Mouse (Mus musculus) CH12.LX (cell line): ENCODE measurements around the gene 1110065P20Rik. TPM values are rescaled to one million over a fixed set of nuclear protein-coding genes. Genes with fewer than 3 reads are reported as not detected.

Source experiments
- DNase-seq: peaks from one replicate; pipeline ENCODE4 v3.0.0-alpha.2; 2013; ENCODE audit errors: extremely low read depth
- H3K27ac ChIP-seq: 2 replicates; pipeline ENCODE4 v1.5.1; 2012; ENCODE audit warnings: low read depth, mild to moderate bottlenecking, control low read depth, moderate library complexity; ENCODE audit not compliant: insufficient read depth
- H3K27me3 ChIP-seq: replicated peaks from 2 replicates; pipeline ENCODE3; 2012; ENCODE audit warnings: inconsistent platforms
- H3K36me3 ChIP-seq, 2 experiments: replicated peaks in 1 of 2; 2 replicates each; pipeline versions ENCODE3 to v1.6.1; 2012; ENCODE audit warnings: inconsistent platforms in 1 of 2, low read length in 1 of 2, mild to moderate bottlenecking in 1 of 2, mixed read lengths in 1 of 2, moderate library complexity in 1 of 2; ENCODE audit not compliant: control insufficient read depth in 1 of 2, insufficient read depth in 1 of 2
- H3K4me1 ChIP-seq, 2 experiments: 2 replicates each; pipeline ENCODE4 v1.6.1; 2012; ENCODE audit warnings: inconsistent platforms in 1 of 2, moderate library complexity in 1 of 2; ENCODE audit not compliant: insufficient read depth in 2 of 2, control insufficient read depth in 1 of 2
- H3K4me2 ChIP-seq: 2 replicates; pipeline ENCODE4 v1.6.1; 2012; ENCODE audit warnings: low read depth, mild to moderate bottlenecking, control low read depth; ENCODE audit not compliant: poor library complexity, insufficient read depth, severe bottlenecking
- H3K4me3 ChIP-seq, 3 experiments: fragments of 150-350 bp in 1 of 3; sonication (generic) in 1 of 3; replicated peaks in 1 of 3; 2 replicates each; pipeline versions ENCODE3 to v1.5.1; 2011 to 2012; ENCODE audit warnings: low read depth in 2 of 3, low read length in 2 of 3, mild to moderate bottlenecking in 2 of 3, moderate library complexity in 2 of 3, control low read depth in 1 of 3, improper control_type of control experiment in 1 of 3, inconsistent platforms in 1 of 3, mixed read lengths in 1 of 3; ENCODE audit not compliant: poor library complexity in 1 of 3
- H3K79me2 ChIP-seq: replicated peaks from 2 replicates; pipeline ENCODE4 v1.6.1; 2012; ENCODE audit warnings: mild to moderate bottlenecking, moderate library complexity; ENCODE audit not compliant: control insufficient read depth, poor library complexity, insufficient read depth, severe bottlenecking; ENCODE audit errors: extremely low read depth
- H3K9ac ChIP-seq: 2 replicates; pipeline ENCODE4 v1.6.1; 2012; ENCODE audit warnings: low read depth, mild to moderate bottlenecking, control low read depth, moderate library complexity; ENCODE audit not compliant: insufficient read depth
- H3K9me3 ChIP-seq: replicated peaks from 2 replicates; pipeline ENCODE3; 2012; ENCODE audit warnings: low read length, inconsistent platforms, mixed read lengths
- BHLHE40 ChIP-seq: IDR thresholded peaks from 2 replicates; pipeline ENCODE4 v1.6.1; 2011; ENCODE audit warnings: mild to moderate bottlenecking, low read depth, low read length, improper control_type of control experiment
- CTCF ChIP-seq, 2 experiments: IDR thresholded peaks in 1 of 2; conservative IDR thresholded peaks in 1 of 2; 2 replicates each; pipeline ENCODE4 v1.5.1; 2011 to 2012; ENCODE audit warnings: low read depth in 2 of 2, low read length in 2 of 2, improper control_type of control experiment in 1 of 2, inconsistent platforms in 1 of 2, mild to moderate bottlenecking in 1 of 2, moderate library complexity in 1 of 2
- E2F4 ChIP-seq: IDR thresholded peaks from 2 replicates; pipeline ENCODE4 v1.6.1; 2011; ENCODE audit warnings: low read depth, low read length, improper control_type of control experiment; ENCODE audit not compliant: insufficient replicate concordance
- EP300 ChIP-seq: IDR thresholded peaks from 2 replicates; pipeline ENCODE4 v1.6.1; 2011; ENCODE audit warnings: low read length, improper control_type of control experiment
- ETS1 ChIP-seq: conservative IDR thresholded peaks from 2 replicates; pipeline ENCODE4 v1.6.1; 2012; ENCODE audit warnings: low read depth, mild to moderate bottlenecking, inconsistent platforms, low read length, improper control_type of control experiment, moderate library complexity
- IRF4 ChIP-seq: IDR thresholded peaks from 2 replicates; pipeline ENCODE4 v1.6.1; 2014; ENCODE audit warnings: low read depth, mild to moderate bottlenecking, inconsistent platforms, low read length, improper control_type of control experiment
- JUN ChIP-seq: IDR thresholded peaks from 2 replicates; pipeline ENCODE4 v1.6.1; 2011; ENCODE audit warnings: low read depth, mild to moderate bottlenecking, low read length, improper control_type of control experiment, moderate library complexity; ENCODE audit not compliant: insufficient read depth
- MAFK ChIP-seq: IDR thresholded peaks from 2 replicates; pipeline ENCODE4 v1.6.1; 2011; ENCODE audit warnings: low read length, improper control_type of control experiment; ENCODE audit not compliant: insufficient replicate concordance
- MXI1 ChIP-seq: IDR thresholded peaks from 2 replicates; pipeline ENCODE4 v1.6.1; 2011; ENCODE audit warnings: mild to moderate bottlenecking, low read depth, low read length, improper control_type of control experiment
- NELFE ChIP-seq: IDR thresholded peaks from 2 replicates; pipeline ENCODE4 v1.6.1; 2011; ENCODE audit warnings: low read depth, low read length, improper control_type of control experiment
- PAX5 ChIP-seq: IDR thresholded peaks from 2 replicates; pipeline ENCODE4 v1.6.1; 2012; ENCODE audit warnings: low read length, inconsistent platforms, mixed read lengths
- POLR2A ChIP-seq: IDR thresholded peaks from 2 replicates; pipeline ENCODE4 v1.6.1; 2011; ENCODE audit warnings: low read depth, mild to moderate bottlenecking, improper control_type of control experiment, low read length
- POLR2AphosphoS2 ChIP-seq: IDR thresholded peaks from 2 replicates; pipeline ENCODE4 v1.6.1; 2011; ENCODE audit warnings: low read depth, low read length, improper control_type of control experiment
- RAD21 ChIP-seq: IDR thresholded peaks from 2 replicates; pipeline ENCODE4 v1.6.1; 2011; ENCODE audit warnings: low read depth, mild to moderate bottlenecking, low read length, improper control_type of control experiment, moderate library complexity
- RCOR1 ChIP-seq: conservative IDR thresholded peaks from 2 replicates; pipeline ENCODE4 v1.6.1; 2012; ENCODE audit warnings: low read depth, mild to moderate bottlenecking, inconsistent platforms, low read length, improper control_type of control experiment
- SIN3A ChIP-seq: IDR thresholded peaks from 2 replicates; pipeline ENCODE4 v1.6.1; 2012; ENCODE audit warnings: low read length, improper control_type of control experiment, inconsistent platforms
- SMC3 ChIP-seq: IDR thresholded peaks from 2 replicates; pipeline ENCODE4 v1.6.1; 2011; ENCODE audit warnings: low read depth, low read length, improper control_type of control experiment
- TCF12 ChIP-seq: IDR thresholded peaks from 2 replicates; pipeline ENCODE4 v1.6.1; 2014; ENCODE audit warnings: low read depth, mild to moderate bottlenecking, inconsistent platforms, low read length, improper control_type of control experiment
- ZMIZ1 ChIP-seq: IDR thresholded peaks from 2 replicates; pipeline ENCODE4 v1.6.1; 2012; ENCODE audit warnings: low read depth, mild to moderate bottlenecking, inconsistent platforms, low read length, improper control_type of control experiment
- ZNF384 ChIP-seq: IDR thresholded peaks from 2 replicates; pipeline ENCODE4 v1.6.1; 2012; ENCODE audit warnings: low read depth, low read length, improper control_type of control experiment, inconsistent platforms
- dilution Hi-C: fragments of 300-500 bp; cut with MboI; formaldehyde crosslinking; loops from 2 replicates; pipeline ENCODE4 v1.14.3; 2020; ENCODE audit warnings: low sequenced_read_pairs; ENCODE audit not compliant: extremely low pct_unique_long_range_greater_than_20kb, extremely low pct_ligation_motif_present
- in situ Hi-C: fragments of 300-500 bp; cut with MboI; formaldehyde crosslinking; loops from 3 replicates; pipeline ENCODE4 v1.14.3; 2019; ENCODE audit warnings: low sequenced_read_pairs, low pct_ligation_motif_present, low pct_unique_long_range_greater_than_20kb, mixed read lengths
- polyA plus RNA-seq: library from polyadenylated mRNA; unstranded; fragments of >175 nt; gene quantifications from 2 replicates; pipeline ENCODE4 v1.2.1, GENCODE M21; 2012; ENCODE audit warnings: low read depth; ENCODE audit not compliant: insufficient read length
- total RNA-seq, 2 experiments: library from RNA; depleted of rRNA; stranded (reverse); fragments of 300-350 nt in 1 of 2; fragments of >200 nt in 1 of 2; gene quantifications; 2 replicates each; pipeline ENCODE4 v1.2.3; 2012 to 2014

The 1110065P20Rik gene
- total and polyA plus RNA-seq, 3 experiments = 16.7 to 29.0 (median 28.5) TPM

- H3K4me1 ChIP-seq = no peaks in the 10 kb centered on the region
- peaks cover 18 to 29% of the 10 kb centered on the region in 2 experiments for H3K36me3 ChIP-seq
- no peak overlapping the region for H3K9ac ChIP-seq
- no peak overlapping the region for H3K4me2 ChIP-seq
- in situ Hi-C loops = no loop called here
- no peaks in the 10 kb centered on the region for H3K27me3 ChIP-seq
- H3K27ac ChIP-seq = no peak overlapping the region
- no peaks in the 10 kb centered on the region for H3K79me2 ChIP-seq
- TF ChIP-seq SIN3A (0 out of 2 replicates have a peak, but pooled peaks have one; percentile 45), MAFK (no peak), EP300 (no peak), IRF4 (no peak)
- no peak overlapping the region for H3K4me3 ChIP-seq
- dilution Hi-C loops = no loop called here
- DNase-seq = no peak
- H3K9me3 ChIP-seq = peaks cover 10% of the 10 kb centered on the region
These were observed 9.4 kb upstream of the 1110065P20Rik start for GRCm38 (mm10) chr4:124860446-124860845.

- Histone ChIP-seq H3K79me2 (peaks cover 10% of the 10 kb centered on the region), H3K4me2 (no peak overlapping the region), H3K36me3 (peaks cover 35 to 49% of the 10 kb centered on the region in 2 experiments), H3K4me3 (no peak overlapping the region), H3K9ac (no peak overlapping the region), H3K27me3 (no peaks in the 10 kb centered on the region), H3K4me1 (peaks cover 0 to 4% of the 10 kb centered on the region in 2 experiments; a peak in 1 of 4 replicates), H3K9me3 (peaks cover 10% of the 10 kb centered on the region), H3K27ac (no peak overlapping the region)
- TF ChIP-seq POLR2AphosphoS2 = no peak
- no peak for TF ChIP-seq PAX5
- TF ChIP-seq E2F4 = no peak
- TF ChIP-seq SMC3 = no peak
- TF ChIP-seq EP300 = no peak
- no peak for TF ChIP-seq BHLHE40
- no peak for TF ChIP-seq IRF4
- no peak for TF ChIP-seq ZNF384
- no peak for TF ChIP-seq NELFE
- no peak for TF ChIP-seq MXI1
- TF ChIP-seq ETS1 = no peak
- DNase-seq = no peak
- dilution Hi-C loops (no loop called here), in situ Hi-C loops (loop anchor here (10.0 kb wide), 1 partner anchor 46 kb away; no protein-coding TSS in a partner anchor)
These were observed 7.4 kb upstream of the 1110065P20Rik start for GRCm38 (mm10) chr4:124858370-124858769.

DNA sequence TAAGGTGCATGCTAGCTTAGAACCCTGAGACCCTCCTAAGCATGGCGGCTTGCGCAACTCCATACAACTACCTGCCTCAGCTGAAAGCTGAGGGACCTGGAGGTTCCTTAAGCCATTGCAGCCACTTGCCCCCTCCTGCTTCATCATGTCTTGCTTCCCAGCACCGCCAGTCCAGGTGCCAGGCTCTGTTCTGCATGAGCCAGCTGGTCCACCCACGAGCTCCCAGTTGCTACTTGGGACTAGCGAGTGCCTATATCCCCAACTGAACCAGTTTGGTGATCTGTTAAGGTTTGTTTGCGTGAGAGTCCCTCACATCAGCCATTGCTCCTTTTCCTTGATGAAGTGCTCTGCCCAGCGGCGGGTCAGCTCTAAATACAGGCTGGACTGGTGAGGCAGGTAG lies 5.3 kb upstream of the 1110065P20Rik start:
- Histone ChIP-seq H3K9ac (no peak overlapping the region), H3K79me2 (peaks cover 30% of the 10 kb centered on the region), H3K36me3 (peaks cover 35 to 66% of the 10 kb centered on the region in 2 experiments), H3K27me3 (no peaks in the 10 kb centered on the region), H3K4me3 (no peak overlapping the region), H3K9me3 (peaks cover 2% of the 10 kb centered on the region), H3K4me1 (peaks cover 0 to 23% of the 10 kb centered on the region in 2 experiments; a peak in 3 of 4 replicates), H3K4me2 (no peak overlapping the region), H3K27ac (no peak overlapping the region)
- no peak for DNase-seq
- in situ Hi-C loops (loop anchor here (10.0 kb wide), 1 partner anchor 49 kb away; no protein-coding TSS in a partner anchor), dilution Hi-C loops (no loop called here)
- TF ChIP-seq RCOR1 = no peak
- TF ChIP-seq JUN = no peak
- no peak for TF ChIP-seq RAD21
- TF ChIP-seq POLR2A = no peak
- no peak for TF ChIP-seq POLR2AphosphoS2
- TF ChIP-seq ZMIZ1 = no peak
- no peak for TF ChIP-seq TCF12
- no peak for TF ChIP-seq CTCF (conservative IDR thresholded peaks at IDR 0.05 in 1 of 2, IDR thresholded peaks at IDR 0.05 in 1 of 2; ENCODE audit: low read depth in 2 of 2, low read length in 2 of 2)
- no peak for TF ChIP-seq SMC3
